Mouse (Mus musculus): ENCODE results near the gene 1700020L24Rik.

DNA sequence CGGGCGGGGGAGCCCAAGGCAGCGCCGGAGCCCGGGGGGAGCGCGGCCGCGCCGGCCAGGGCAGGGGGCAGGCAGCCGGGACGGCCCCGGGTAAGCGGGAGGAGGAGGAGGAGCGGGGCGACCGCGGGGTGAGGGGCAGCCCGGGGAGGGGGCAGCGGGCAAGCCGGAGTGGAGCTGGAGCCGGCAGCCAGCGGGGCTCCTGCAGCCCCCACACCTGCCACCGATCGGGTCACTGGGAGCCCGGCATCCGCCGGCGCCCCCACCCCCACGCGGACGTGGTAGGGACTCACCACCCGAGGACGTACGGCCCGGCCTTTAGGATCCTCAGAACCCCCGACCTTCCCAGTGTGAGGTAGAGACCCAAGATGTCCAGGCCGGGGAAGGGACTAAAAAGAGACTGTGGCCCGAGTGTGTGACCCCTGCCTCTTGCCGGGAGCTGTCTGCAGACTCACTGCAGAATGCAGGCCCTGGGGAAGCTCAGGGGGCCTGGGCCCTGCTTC, 27.6 kb upstream of the 1700020L24Rik start:
- TF ChIP-seq KAT2A (conservative IDR thresholded peaks at IDR 0.05; ENCODE audit: low read depth, low read length) (no peak), POLR2A (IDR thresholded peaks at IDR 0.05; ENCODE audit: control insufficient read depth in 1 of 2, insufficient read depth in 1 of 2, low read depth in 1 of 2, low read length in 2 of 2, poor library complexity in 1 of 2) (no peak), RAD21 (IDR thresholded peaks at IDR 0.05; ENCODE audit: low read depth, low read length) (no peak), HCFC1 (IDR thresholded peaks at IDR 0.05; ENCODE audit: low read depth, low read length) (no peak), MYC (IDR thresholded peaks at IDR 0.05; ENCODE audit: low read depth, low read length) (no peak), MEF2A (IDR thresholded peaks at IDR 0.05; ENCODE audit: extremely low read depth, insufficient replicate concordance, low read depth, low read length, poor library complexity, severe bottlenecking) (no peak), MAFK (IDR thresholded peaks at IDR 0.05; ENCODE audit: borderline replicate concordance, low read depth, low read length) (no peak), CTCF (IDR thresholded peaks at IDR 0.05 in 2 of 3, conservative IDR thresholded peaks at IDR 0.05 in 1 of 3; ENCODE audit: control insufficient read depth in 1 of 3, insufficient read depth in 1 of 3, low read depth in 2 of 3, low read length in 3 of 3, poor library complexity in 1 of 3, severe bottlenecking in 1 of 3) (no peak), EP300 (IDR thresholded peaks at IDR 0.05; ENCODE audit: low read depth in 1 of 2, low read length in 2 of 2) (no peak), ZNF384 (IDR thresholded peaks at IDR 0.05; ENCODE audit: low read depth, low read length) (no peak), SIN3A (IDR thresholded peaks at IDR 0.05; ENCODE audit: low read length) (no peak), UBTF (IDR thresholded peaks at IDR 0.05; ENCODE audit: borderline replicate concordance, insufficient read depth, low read depth, low read length) (no peak), CHD2 (IDR thresholded peaks at IDR 0.05; ENCODE audit: low read length) (no peak), ZC3H11A (IDR thresholded peaks at IDR 0.05; ENCODE audit: low read depth, low read length) (no peak)
